Mouse (Mus musculus) embryonic fibroblast, embryonic 13.5 days (primary cell): ENCODE measurements around the gene Tns3.

Experiments
- CTCF ChIP-seq: IDR thresholded peaks from 2 replicates; pipeline ENCODE4 v1.5.1; 2011; ENCODE audit warnings: mild to moderate bottlenecking, control low read depth, low read length, moderate library complexity, borderline replicate concordance; ENCODE audit not compliant: insufficient read depth
- POLR2A ChIP-seq: IDR thresholded peaks from 2 replicates; pipeline ENCODE4 v1.6.1; 2011; ENCODE audit warnings: low read depth, mild to moderate bottlenecking, control low read depth, low read length, moderate library complexity

GRCm38 (mm10) chr11:8628846-8629253, 35.5 kb downstream of the Tns3 start:
- TF ChIP-seq CTCF (no peak), POLR2A (no peak)
